Mouse (Mus musculus): ENCODE results near the gene Atp8b2.

GRCm38 (mm10) chr3:89953420-89953819 lies 9.9 kb downstream of the Atp8b2 start:
- no peak for TF ChIP-seq POLR2A (IDR thresholded peaks at IDR 0.05; ENCODE audit: insufficient read depth, low read depth, low read length)
- peak; percentile 95 for TF ChIP-seq CTCF (IDR thresholded peaks at IDR 0.05)
